Mouse (Mus musculus) heart, postnatal 25 days (tissue): ENCODE measurements around the gene Ctnnbip1. TPM values are rescaled to one million over a fixed set of nuclear protein-coding genes. Genes with fewer than 3 reads are reported as not detected.

Source experiments
- DNase-seq: peaks from one replicate; pipeline ENCODE4 v3.0.0; 2022; ENCODE audit warnings: low spot score
- intact Hi-C: fragments of 180-260 bp; cut with DNase I; formaldehyde crosslinking; loops from one replicate; pipeline ENCODE4 v1.15.1; 2025
- total RNA-seq, 2 experiments: library from RNA; stranded (reverse); gene quantifications; 2 replicates each; pipeline ENCODE4 v1.2.3; 2021

The Ctnnbip1 gene
- total RNA-seq, 2 experiments from 2014 or later: 33.0 to 35.4 TPM

DNA sequence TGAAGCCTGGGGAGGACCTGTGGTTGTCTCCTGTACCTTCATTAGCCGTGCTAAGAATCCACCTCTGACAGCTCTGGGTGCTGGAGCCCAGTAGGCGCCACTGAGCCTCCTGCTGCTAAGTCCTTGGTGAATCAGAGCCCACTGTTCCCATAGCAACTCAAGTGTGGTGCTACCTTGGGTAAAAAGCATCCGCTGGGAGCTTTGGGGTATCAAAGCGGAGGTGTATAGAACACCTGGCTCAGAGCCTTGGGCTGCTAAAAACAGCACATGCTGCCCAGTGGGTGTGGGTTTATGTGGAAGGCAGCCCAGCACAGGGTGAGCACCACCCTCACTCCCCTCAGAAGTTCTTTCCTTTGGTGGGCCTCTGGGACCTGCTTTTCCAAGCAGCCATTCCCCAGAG lies 38.1 kb downstream of the Ctnnbip1 start:
- no peak for DNase-seq
- intact Hi-C loops: no loop called here

DNA sequence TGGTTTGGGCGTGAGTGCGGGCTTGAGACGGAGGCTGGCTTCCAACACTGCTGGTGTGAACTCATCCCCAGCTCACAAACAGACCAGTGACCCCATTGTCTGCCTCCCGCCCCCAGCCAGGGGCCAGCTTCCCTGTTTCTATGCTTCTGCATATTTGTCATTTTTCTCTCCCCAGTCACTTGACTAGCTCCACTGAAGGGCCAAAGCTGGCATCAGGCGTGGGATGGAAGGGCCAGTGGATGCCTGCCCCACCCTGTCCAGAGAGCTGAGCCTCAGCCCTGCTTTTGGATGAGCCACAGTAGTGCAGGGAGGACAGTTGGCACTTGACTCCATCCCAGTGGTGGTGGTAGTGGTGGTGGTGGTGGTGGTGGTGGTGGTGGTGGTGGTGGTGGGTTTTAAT lies 39.9 kb downstream of the Ctnnbip1 start:
- DNase-seq: no peak
- intact Hi-C loops: no loop called here

DNA sequence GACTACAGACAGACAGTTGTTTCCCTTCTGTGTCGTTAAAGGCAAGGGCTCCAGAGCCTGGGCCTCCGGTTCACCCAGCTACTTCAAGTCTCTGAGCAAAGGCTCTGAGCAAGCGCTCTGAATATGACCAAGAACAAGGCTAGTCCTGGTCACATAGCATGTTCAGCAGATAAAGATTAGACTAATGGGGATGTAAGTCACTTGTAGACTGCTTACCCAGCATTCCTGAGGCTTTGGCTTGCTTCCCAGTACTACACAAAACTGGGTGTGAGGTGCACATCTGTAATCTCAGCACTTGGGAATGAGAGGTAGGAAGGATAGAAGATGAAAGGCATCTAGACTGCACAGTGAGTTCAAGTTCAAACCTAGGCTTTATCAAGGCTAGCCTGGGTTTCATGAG lies 40.4 kb downstream of the Ctnnbip1 start:
- intact Hi-C loops: no loop called here
- no peak for DNase-seq

DNA sequence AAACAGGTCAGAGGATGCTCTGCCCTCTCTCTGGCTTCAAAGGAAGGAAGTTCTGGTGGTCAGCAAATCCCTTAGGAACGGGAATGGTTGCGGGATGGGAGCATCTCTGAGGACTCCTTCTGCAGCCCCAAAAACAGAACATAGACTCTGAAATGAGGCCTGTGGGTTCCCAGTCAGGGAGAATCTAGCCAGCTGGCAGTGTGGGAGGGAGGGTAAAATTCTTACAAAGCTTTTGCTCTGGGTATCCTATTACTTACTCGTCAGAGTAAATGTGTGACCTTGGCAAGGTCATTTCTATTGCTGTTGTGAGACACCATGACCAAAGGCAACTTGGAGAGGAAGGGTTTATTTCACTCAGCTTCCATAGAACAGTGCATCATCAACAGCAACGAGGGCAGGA lies 43.4 kb downstream of the Ctnnbip1 start:
- intact Hi-C loops: no loop called here
- DNase-seq: no peak

DNA sequence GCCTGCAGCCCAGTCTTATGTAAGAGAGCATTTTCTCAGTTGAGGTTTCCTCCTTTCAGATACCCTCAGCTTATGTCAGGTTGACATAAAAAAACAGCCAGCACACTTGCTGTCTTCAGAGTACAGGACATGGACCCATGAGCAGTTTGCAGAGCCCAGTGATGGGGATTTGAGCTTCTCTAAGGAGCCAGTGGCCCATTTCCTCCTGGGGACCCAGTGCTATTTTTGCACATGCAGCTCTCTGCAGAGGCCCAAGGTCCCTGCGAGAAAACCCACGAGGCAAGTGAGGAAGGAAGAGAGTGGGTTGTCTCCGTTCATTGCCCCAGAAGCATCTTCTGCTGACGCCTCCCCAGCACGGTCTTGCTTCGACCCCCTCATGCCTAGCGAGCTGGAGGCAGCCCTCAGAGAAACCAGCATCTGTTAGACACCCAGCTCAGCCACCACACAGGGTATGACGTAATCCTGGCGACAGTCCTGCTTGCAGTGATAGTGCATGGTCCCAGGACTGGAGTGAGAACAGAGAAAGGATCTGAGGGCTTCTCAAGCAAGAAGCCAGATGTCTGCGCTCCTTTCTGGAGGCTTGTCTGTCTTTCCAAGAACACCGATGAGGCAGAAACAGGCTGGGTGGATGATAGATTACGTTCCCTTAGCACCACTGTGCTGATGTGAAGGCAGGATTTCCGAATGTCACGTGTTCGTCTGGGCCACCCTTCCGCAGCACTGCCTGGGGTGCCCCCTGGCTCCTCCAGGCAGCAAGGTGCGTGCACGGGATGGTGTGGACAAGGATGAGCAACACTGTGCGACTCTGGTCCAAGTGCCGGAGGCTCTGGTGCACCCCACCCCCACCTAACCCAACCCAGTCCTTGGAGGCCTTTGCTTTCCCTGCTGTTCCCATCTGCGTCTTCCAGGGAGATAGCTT lies 44.2 kb downstream of the Ctnnbip1 start:
- intact Hi-C loops: no loop called here
- peak; percentile 55 for DNase-seq

DNA sequence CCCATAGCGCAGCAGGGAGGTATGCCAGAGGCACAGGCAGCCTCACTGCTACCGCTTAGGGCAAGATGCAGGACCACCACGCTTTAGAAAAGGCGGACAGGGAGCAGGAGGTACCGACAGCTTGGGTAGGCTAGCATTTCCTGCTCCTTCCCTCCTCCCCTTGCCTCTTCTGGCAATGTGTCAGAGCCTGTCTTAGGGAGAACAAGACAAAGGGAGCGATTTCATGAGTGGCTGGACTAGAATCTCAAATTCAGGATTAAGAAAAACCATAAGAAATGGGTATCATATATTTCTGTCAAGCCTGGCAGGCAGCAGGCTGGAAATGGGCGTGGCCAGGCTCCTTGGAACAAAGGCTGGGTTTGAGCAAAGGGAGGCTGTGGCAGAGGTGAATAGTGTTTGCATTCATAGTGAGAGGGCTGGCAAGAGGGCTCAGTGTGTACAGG lies 44.9 kb downstream of the Ctnnbip1 start:
- DNase-seq: no peak
- intact Hi-C loops: no loop called here

DNA sequence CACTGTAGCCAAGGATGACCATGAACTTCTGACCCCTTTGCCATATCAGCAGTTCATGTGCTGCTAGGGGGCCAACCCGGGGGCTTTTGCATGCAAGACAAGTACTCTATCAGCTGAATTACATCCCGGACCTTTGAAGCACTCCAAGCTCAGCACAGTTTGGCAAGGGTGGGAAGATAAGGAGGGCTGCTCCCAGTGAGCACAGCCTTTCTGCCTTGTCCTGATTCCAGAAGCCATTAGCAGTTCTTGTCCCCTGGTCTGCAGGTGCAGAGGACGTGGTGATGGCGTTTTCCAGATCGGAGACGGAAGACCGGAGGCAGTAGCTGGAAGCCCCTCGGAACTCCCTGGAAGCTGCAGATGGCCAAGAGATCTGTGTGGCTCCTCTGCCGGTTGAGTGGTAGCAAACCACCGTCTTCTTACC lies 45.9 kb downstream of the Ctnnbip1 start:
- DNase-seq: no peak
- intact Hi-C loops: no loop called here

DNA sequence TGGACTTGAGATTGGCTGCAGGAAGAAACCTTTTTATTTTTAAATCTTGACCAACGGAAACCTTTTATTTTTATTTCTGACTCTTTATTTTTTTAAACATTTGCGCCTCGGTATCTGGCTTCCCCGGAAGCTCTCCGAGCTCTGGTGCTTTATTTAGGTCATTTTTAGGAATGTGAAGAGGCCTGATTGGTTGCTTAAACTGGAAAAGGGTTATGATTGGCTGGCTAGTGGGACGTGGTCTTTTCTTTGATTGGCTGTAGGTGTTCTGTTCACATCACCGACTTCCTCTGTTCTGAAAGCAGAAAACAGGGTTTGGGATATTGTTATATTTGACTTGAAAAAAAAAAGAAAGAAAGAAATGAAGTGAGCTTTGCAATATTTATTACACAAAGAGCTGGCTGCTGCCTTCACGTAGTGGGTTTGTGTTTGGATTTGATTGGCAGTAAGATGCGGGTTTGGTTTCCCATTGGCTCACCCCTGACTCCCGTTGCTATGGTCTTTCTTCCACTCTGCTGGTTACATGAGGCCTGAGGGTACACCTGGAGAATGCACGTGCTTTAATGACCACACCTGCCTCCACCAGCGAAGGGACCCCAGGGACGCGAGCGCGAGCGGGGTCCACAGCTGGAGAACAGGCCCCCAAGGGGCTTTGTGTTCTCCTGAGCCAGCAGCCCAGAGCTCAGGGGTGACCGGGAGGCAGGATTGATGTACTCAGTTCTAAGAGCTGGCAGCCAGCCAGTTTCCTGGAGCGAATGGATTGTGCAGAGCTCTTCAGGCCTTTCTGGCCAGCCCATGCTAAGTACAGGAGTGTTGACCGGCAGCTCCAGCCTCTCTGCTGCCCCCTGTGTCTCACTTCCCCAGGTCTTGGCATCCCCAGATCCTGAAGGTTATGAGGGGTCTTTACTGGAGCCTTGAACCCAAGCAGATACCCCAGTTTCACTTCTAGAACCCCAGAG lies 46.7 kb downstream of the Ctnnbip1 start:
- intact Hi-C loops: no loop called here

DNA sequence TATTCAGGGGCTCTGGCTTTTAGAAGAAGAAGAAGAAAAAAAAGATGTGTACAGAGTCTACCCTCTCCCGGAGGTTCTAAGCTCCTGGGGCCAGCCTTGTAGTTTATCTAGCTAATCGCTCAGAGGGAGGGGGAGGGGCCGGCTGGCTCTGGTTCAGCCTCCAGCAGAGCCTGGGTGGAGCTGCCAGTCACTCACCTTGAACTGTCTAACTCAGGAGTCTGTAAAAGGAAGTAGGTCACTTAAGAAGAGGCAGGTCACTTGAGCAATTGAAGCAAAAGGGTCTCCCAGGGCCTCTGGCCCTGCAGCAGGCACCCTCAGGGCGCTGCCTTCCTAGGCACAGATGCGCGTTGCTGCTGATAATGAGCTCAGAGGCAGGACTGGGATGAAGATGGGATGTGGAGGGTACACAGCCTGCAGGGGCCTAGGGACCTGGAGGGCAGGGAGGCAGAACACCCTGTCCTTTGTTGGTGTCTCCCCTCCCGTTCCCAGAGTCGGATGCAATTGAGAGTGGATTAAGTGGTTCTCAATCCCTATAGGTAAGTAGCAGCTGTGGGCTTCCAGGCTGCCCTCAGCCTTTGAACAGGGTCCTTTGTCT lies 49.5 kb downstream of the Ctnnbip1 start:
- DNase-seq: no peak

More for the DNA sequence above, 46.7 kb downstream of the Ctnnbip1 start:
- DNase-seq: peak; percentile 66

DNA sequence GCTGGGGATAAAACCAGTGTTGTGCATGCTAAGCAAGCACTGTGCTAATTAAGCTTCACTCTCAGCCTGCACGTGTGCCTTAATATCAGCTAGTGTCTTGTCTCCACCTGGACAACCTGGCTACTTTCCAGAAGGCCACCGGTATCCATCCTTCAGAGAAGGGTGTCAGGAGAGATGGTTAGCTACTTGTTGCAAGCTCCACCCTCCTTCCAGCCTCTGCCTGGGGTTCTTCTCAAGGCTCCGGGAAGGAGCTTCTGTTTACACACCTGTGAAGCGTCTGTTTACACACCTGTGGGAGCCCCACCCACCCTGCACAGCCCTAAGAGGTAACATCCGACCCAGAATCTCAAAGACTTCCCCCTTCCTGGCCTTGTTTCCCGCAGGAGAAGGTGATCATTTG lies 50.6 kb downstream of the Ctnnbip1 start:
- intact Hi-C loops: no loop called here
- no peak for DNase-seq

More for the DNA sequence above, 49.5 kb downstream of the Ctnnbip1 start:
- intact Hi-C loops: no loop called here

DNA sequence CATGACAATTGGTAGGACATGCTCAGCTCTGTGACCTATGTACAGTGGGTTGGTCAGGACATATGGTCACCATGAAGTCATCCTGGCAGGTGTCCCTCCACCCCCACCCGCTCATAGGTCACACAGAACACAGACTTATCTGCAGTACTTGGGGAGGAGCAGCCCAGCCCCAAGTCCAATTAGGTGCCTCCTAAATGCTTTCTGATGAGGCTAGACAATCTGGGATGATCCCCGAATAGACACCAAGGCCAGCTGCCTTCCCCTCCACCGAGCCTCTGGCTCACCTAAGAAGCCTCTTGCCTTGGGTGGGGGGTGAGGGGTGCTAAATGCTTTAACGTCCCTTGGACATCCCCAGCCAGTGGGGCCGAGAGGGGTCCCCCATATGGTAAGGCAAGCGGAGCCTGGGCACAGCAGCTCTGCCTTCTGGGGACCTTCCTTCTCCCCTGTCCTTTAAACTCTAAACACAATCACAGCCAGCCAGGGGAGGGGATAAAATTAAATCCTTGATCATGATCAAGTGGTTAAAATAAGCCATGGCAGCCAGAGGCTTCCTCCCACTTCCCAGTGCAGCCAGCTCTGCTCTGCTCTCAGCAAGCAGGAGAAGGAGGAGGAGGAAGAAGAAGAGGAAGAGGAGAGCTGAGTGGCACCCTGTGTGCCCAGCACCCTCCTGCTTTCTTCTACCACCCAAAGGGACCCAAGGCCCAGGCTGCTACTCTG lies 51.9 kb downstream of the Ctnnbip1 start:
- DNase-seq: no peak
- intact Hi-C loops: no loop called here

DNA sequence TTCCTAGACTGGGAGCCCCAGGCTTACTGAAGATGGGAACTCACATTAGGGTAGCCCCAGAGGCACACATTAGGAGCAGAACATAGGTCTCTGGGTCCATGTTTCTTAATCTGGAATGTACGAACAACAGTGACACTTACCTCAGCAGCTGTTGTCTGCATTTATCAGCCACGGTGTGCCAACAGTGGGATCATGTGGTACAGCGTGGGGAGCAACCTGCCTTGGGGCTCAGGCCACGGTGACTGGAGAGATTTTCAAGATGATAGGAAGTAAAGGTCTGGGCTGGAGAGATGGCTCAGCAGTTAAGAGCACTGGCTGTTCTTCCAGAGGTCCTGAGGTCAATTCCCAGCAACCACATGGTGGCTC lies 52.4 kb downstream of the Ctnnbip1 start:
- no peak for DNase-seq
- intact Hi-C loops: no loop called here

DNA sequence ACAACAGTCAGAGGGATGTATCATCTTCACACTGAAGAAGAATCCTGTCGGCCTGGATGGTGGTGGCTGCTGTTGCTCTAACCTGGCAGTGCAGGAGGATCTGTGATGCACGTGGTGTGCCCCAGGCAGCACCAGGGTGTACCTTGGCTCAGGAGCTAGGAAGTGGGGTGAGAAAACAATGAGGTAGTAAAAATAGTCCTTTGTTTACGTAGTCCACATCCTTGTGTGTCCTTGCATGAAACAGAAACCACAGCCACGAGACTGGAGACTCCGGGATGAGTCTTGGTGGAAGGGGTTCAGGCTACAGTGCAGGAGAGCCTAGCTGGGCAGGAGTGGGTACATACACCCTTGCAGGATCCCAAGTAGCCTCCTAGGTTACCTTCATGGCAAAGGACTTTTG lies 53.2 kb downstream of the Ctnnbip1 start:
- intact Hi-C loops: no loop called here
- no peak for DNase-seq

DNA sequence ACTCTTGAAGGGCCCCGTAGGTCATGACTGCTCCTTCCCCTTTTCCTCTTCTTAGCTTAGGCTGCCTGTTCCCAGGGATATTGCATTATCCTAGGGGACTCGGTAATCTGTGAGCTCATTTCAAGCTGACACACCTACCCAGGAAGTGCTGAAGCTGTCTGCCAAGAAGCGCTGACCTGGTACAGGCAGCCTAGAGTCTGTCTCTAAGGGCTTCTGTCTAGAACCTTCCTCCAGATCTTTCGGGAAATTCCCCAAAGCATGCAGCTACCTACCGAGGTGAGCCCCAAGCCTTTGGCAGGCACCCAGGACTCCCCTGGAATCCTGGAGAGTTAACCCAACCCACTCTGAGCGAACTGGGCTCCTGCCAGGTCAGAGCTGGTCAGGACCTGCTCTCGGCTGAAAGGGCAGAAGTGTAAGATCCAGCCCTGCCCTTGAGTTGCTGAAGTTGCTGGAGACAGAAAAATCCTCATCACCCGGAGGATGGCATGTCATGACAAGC lies 53.7 kb downstream of the Ctnnbip1 start:
- no peak for DNase-seq
- intact Hi-C loops: no loop called here

DNA sequence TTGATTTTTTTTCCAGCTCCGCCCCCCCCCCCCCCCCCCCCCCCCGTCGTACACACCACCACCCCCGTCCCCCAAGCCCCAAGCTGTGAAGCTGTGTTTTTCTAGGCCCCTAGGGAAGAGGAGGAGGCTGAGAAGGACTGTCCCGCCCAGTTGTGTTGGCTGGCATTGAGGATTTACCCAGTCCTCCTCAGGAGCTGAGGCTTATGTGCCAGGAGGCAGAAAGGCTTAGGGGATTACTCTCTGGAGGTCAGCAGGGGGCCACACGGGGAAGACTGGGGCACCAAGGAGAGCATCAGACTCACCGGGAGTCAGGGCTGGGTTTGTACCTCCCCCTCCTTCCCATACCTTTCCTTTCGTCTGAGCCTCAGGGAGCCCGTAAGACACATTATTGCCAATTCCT lies 54.4 kb downstream of the Ctnnbip1 start:
- no peak for DNase-seq
- intact Hi-C loops: no loop called here

DNA sequence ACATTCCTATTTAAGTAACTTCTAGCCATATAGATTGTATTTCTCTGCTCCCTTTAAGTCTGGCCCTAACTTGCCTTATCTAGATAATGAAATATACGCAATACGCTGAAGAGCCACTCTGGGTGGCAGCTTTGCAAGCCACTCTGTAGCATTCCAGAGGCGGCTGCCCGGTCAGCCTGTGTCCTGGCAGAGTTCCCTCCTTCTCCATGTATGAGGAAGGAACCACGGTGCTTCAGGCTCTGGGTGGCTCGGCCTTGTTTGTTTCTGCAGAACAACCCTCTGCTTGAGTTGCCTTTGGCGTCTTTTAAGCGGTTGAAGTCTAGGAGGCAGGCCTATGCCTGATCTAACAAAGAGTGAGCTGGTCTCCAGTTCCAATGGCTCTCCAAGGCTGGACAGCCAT lies 54.8 kb downstream of the Ctnnbip1 start:
- DNase-seq: no peak
- intact Hi-C loops: no loop called here

DNA sequence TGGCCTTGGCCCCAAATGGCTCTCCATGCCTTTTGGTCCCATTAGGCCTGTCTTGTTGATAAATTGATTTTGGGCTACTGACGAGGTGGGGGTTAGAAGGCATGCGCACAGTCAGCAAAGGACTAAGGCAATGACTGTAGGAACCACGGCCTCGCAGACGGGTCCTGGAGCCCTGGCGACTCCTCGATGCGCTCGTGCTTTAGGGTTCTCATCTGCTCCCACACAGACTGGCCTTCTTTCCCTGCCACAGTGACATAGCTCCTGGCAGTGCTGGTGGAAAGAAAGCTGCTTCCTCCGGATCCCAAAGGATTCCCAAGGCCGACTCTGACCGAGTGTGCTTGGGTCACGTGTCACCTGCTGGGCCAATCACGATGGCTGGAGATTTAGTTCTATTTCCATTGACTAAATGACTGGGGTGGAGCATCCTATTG lies 56.4 kb downstream of the Ctnnbip1 start:
- intact Hi-C loops: no loop called here
- DNase-seq: peak; percentile 61

DNA sequence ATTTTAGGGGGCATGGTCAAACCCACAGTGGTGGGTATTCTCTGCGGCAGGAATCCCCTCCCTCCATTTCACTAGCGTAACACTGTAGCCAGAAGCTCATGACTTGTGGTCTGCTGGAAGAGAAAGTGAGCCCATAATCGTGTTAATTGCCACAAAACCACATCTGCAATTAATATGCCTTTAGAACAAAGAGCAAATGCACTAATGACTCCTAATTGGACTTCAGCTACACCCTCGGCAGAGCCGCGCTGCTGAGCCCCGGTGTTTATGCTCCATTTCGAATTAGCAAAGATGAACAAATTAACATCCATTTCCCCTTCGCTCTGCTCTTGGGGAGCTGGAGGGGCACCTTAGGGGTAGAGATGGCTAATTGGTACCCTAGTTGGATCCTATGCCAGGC lies 58.0 kb downstream of the Ctnnbip1 start:
- intact Hi-C loops: no loop called here
- DNase-seq: no peak

DNA sequence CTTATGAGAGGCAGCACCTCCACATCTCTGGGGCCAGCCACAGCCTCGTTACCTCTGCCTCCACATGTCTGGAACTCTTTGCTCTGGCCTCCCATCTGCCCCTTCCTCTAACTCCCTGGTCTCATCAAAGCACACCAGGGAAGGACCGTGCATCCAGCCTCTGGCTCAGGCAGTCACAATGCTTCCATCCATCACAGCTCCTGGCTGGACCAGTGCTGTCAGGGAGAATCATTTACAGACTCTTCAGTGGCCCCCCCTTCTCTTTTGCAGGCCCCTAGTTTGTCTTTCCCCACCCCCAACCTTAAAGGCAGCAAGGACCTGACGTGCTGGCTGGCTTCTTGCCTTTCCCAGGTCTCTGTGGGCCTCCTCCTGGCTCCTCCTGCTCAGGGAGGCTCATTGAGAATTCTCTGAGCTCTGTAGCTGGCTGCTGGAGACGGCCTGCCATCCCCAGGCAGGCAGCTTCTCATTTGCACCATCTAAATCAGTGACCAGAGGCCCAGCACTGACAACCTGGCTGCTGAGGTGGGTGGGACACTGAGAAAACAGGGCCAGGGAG lies 59.0 kb downstream of the Ctnnbip1 start:
- DNase-seq: no peak
- intact Hi-C loops: no loop called here
